Mouse (Mus musculus) bone marrow, adult 2 months (tissue): ENCODE results near the gene Zfp704. TPM values are rescaled to one million over a fixed set of nuclear protein-coding genes. Genes with fewer than 3 reads are reported as not detected.

Experiments
- H3K27ac ChIP-seq: fragments of 200-500 bp; 2 replicates; pipeline ENCODE4 v1.5.1; 2012; ENCODE audit warnings: low read depth, mild to moderate bottlenecking, control low read depth, inconsistent platforms, low read length; ENCODE audit not compliant: control insufficient read depth, poor library complexity, insufficient read depth
- H3K4me1 ChIP-seq: fragments of 200-500 bp; 2 replicates; pipeline ENCODE4 v1.6.1; 2011; ENCODE audit warnings: low read length; ENCODE audit not compliant: control insufficient read depth, insufficient read depth
- H3K4me3 ChIP-seq: fragments of 200-500 bp; replicated peaks from 2 replicates; pipeline ENCODE3; 2011; ENCODE audit warnings: mild to moderate bottlenecking, low read depth, low read length, control low read depth; ENCODE audit not compliant: control insufficient read depth
- CTCF ChIP-seq: fragments of 200-500 bp; IDR thresholded peaks from 2 replicates; pipeline ENCODE4 v1.5.1; 2011; ENCODE audit warnings: low read length, control low read depth; ENCODE audit not compliant: control insufficient read depth, insufficient read depth
- POLR2A ChIP-seq: fragments of 200-500 bp; IDR thresholded peaks from 2 replicates; pipeline ENCODE4 v1.6.1; 2011; ENCODE audit warnings: low read depth, mild to moderate bottlenecking, control low read depth, low read length, borderline replicate concordance; ENCODE audit not compliant: control insufficient read depth
- WGBS: fragments of 180-500 bp; shearing (Covaris S2); methylation state at CpG from one replicate; pipeline ENCODE4 v1.1.7; 2018; 5-methylcytosine and 5-hydroxymethylcytosine counted together
- polyA plus RNA-seq: library from polyadenylated mRNA; stranded (reverse); fragments of >200 nt; gene quantifications from 2 replicates; pipeline ENCODE4 v1.2.4, GENCODE M21; 2011; ENCODE audit warnings: low replicate concordance; ENCODE audit not compliant: missing spikeins, insufficient read depth, insufficient read length

The Zfp704 gene
- polyA plus RNA-seq, 1 experiment = 1.2 TPM

DNA sequence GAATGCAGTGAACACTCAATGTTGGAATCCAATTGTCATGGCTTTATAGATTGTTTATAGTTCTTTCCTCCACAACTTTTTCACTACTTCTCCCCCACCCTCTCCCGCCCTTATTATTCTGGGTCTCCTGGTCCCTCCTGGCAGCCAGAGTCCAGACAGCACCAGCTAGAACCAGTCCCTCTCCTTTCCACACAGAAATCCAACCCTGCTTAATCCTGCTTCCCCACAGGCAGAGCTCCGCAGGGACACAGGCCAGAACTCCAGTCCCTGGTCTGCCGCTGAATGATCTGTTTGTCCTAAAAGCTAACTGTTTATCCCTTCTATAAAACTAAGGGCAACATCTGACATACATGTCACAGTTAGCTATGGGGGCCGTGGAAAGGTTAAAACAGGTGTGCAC lies 6.0 kb downstream of the Zfp704 start:
- H3K4me1 ChIP-seq = no peaks in the 10 kb centered on the region
- no peak overlapping the region for H3K27ac ChIP-seq
- no peak overlapping the region for H3K4me3 ChIP-seq
- TF ChIP-seq CTCF (no peak), POLR2A (no peak)
- 90% methylated on average over 4 of the region's 4 CpGs for WGBS

- TF ChIP-seq CTCF (no peak), POLR2A (no peak)
- no peak overlapping the region for H3K4me3 ChIP-seq
- peaks cover 1% of the 10 kb centered on the region; the same call in 1 of the 2 replicates for H3K4me1 ChIP-seq
- no peak overlapping the region for H3K27ac ChIP-seq
- WGBS = 52% methylated on average over 6 of the region's 6 CpGs
These were observed 9.3 kb downstream of the Zfp704 start for GRCm38 (mm10) chr3:9600577-9600976.

DNA sequence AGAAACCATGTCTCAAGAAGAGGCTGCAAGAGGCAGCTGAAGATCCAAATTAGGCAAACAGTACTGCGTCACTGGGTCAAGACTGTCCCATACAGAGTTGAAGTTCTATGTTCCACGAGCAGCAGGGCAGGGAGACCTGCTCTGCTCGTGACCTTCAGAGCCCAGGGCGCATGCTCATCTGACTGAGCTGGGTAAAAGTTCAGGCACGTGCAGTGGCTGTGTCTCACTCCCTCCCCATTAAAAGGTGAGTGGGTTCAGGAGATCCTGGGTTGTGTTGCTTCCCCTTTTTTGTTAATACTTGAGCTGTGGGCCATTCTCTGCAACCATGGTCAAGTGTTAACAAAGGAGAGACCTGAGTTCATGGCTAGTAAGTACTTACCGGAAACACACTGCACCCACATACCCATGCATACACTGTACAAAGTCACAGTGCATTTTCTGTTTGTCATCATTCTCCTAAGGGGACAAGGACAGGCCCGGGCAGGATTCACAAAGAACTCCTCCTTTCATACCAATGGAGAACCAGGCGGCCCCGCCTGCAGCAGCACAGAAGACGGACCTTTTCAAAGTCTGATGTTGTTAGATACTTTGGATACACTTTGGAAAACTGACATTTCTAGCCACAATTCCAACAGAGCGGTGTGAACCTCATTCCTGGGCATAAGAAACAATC lies 10.0 kb downstream of the Zfp704 start:
- Histone ChIP-seq H3K4me1 (peaks cover 1% of the 10 kb centered on the region; the same call in 1 of the 2 replicates), H3K27ac (no peak overlapping the region), H3K4me3 (no peak overlapping the region)
- TF ChIP-seq CTCF (no peak), POLR2A (no peak)
- 65% methylated on average over 11 of the region's 11 CpGs for WGBS

DNA sequence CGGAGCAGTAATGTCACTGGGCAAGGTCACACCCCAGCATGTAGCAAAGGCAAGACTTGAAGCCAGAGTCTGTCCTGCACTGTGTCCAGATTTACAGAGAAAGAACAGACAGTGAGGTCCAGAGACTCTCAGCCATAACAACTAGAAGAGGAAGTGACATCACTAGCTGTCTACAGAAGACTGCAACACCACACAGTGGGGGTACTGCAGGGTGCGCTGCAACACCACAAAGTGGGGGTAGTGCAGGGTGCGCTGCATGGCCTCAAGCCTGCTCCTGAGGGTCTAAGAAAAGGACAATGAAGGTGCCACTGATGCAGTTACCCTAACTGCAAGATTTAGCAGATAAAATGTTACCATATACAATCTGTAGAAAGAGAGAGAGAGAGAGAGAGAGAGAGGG lies 11.8 kb downstream of the Zfp704 start:
- Histone ChIP-seq H3K27ac (no peak overlapping the region), H3K4me3 (no peak overlapping the region), H3K4me1 (peaks cover 1% of the 10 kb centered on the region; the same call in 1 of the 2 replicates)
- WGBS = 54% methylated on average over 3 of the region's 3 CpGs
- peak; percentile 30; the same call in 1 of the 2 replicates for TF ChIP-seq CTCF
- TF ChIP-seq POLR2A = no peak

DNA sequence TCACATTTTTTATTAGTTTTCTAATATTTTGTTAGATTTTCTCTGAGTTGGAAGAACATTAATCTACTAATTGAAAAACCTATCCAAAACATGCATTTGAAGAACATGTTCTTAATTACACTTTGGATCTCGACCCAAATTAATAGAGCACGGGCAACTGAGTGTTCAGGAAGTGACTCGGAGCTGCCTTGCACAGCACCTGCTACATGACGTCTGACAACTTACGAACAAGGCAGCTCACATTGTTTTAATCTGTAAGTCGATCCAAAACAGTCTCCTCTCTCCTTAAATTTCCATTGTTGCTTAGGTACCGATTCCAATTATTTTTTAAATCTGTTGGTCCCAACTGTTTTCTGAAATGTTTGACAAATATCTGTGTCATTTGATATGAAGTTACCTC lies 15.4 kb downstream of the Zfp704 start:
- 37% methylated on average over 7 of the region's 7 CpGs for WGBS
- TF ChIP-seq CTCF (no peak), POLR2A (no peak)

GRCm38 (mm10) chr3:9593832-9594231 lies 16.1 kb downstream of the Zfp704 start:
- Histone ChIP-seq H3K4me3 (no peak overlapping the region), H3K4me1 (peaks cover 1% of the 10 kb centered on the region; the same call in 1 of the 2 replicates), H3K27ac (no peak overlapping the region)
- WGBS = 52% methylated on average over 2 of the region's 2 CpGs
- TF ChIP-seq POLR2A (no peak), CTCF (no peak)

More for the DNA sequence above, 15.4 kb downstream of the Zfp704 start:
- Histone ChIP-seq H3K4me3 (no peak overlapping the region), H3K27ac (no peak overlapping the region), H3K4me1 (peaks cover 1% of the 10 kb centered on the region; the same call in 1 of the 2 replicates)

- no peak overlapping the region for H3K27ac ChIP-seq
- no peaks in the 10 kb centered on the region; the same call in 1 of the 2 replicates for H3K4me1 ChIP-seq
- no peak overlapping the region for H3K4me3 ChIP-seq
- TF ChIP-seq POLR2A = no peak
- no peak for TF ChIP-seq CTCF
- WGBS = 91% methylated on average over 8 of the region's 8 CpGs
These were observed 18.3 kb downstream of the Zfp704 start for GRCm38 (mm10) chr3:9591416-9592110.

DNA sequence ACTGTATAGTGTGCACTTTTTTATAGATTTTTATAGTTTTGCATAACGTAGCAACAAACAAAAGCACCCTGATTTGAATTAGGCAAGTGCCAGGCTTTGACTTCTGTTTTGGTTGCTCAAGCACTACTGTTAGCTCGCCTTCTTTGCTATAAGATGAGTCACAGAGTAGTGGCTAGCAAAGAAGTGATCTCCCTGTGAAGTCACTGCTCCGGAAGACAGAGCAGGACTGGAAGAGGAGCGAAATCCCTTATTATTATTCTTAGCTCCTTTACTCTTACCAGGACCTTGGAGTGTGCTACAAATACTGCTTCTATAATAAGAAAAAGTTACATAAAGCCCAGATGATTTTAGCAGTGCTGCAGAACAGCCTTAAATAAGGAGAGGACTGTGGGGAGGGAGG lies 21.2 kb downstream of the Zfp704 start:
- Histone ChIP-seq H3K4me1 (no peaks in the 10 kb centered on the region; the same call in 1 of the 2 replicates), H3K27ac (no peak overlapping the region), H3K4me3 (no peak overlapping the region)
- no peak for TF ChIP-seq POLR2A
- 64% methylated on average over 4 of the region's 4 CpGs for WGBS

DNA sequence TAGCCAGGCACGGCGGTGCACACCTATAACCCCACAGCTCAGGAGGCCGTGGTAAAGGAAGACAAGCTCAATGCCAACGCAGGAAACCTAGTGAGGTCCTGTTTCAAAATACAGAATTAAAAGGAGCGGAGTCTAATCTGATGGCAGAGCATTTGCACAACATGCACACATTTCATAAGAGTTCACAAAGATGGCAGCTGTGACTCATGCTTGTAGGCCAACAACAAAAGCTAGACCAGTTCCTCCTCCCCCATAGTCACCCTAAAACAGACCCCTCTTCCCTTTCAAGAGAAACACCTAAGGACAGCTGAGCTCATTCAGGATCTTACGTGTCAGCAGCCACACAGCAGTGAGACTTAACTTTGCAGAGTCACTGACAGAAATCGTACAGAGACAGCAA lies 22.6 kb downstream of the Zfp704 start:
- Histone ChIP-seq H3K27ac (no peak overlapping the region), H3K4me3 (no peak overlapping the region), H3K4me1 (no peaks in the 10 kb centered on the region; the same call in 1 of the 2 replicates)
- TF ChIP-seq POLR2A = no peak
- WGBS = 46% methylated on average over 7 of the region's 7 CpGs
